Mouse (Mus musculus) heart, postnatal 14 days (tissue): ENCODE results near the gene Zfp276. TPM values are rescaled to one million over a fixed set of nuclear protein-coding genes. Genes with fewer than 3 reads are reported as not detected.

Experiments used
- DNase-seq, 2 experiments: peaks; one replicate each; pipeline ENCODE4 v3.0.0; 2021 to 2022
- intact Hi-C: fragments of 180-260 bp; cut with DNase I; formaldehyde crosslinking; loops from one replicate; pipeline ENCODE4 v1.15.1; 2025
- total RNA-seq, 2 experiments: library from RNA; stranded (reverse); gene quantifications; 2 replicates each; pipeline ENCODE4 v1.2.3; 2021

The Zfp276 gene
- total RNA-seq, 2 experiments from 2014 or later, result 15.7 to 16.6 TPM

DNA sequence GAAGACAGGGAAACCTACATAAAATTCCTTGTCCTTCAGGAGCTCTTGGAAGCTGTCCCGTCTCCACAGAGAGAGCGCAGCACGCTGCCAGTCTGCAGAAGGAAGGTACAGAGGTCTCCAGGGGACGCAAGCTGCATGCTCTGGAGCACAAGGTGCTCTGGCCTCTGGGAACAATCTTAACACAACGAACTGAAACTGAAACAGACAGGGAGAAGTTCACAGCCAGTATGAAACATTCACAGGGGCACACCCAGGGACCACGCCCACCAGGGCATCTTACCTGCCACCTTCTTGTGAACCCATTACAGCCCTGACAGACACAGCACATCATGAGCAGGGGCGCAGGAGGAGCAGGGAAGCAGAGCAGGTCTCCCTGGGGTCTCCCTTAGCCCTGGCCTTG lies 30.0 kb downstream of the Zfp276 start:
- intact Hi-C loops, result no loop called here
- DNase-seq, result no peak

DNA sequence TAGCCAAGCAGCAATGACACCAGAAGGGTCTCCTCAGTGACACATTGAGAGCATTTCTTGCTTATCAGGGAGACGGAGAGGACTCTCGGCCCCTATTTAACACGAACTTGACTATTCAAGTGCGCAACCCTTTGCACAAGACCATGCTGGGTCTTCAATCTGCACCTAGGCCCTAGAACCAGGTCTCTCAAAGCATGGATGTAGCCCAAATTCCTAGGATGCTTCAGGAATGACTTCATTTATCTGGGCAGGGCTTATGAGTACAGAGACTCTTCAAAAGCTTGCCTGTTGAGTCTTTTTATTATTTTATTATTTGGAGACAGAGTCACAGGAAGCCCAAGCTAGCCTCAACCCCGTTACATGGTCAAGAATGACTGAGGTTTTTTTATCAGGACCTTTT lies 30.5 kb downstream of the Zfp276 start:
- no peak for DNase-seq
- intact Hi-C loops, result no loop called here

DNA sequence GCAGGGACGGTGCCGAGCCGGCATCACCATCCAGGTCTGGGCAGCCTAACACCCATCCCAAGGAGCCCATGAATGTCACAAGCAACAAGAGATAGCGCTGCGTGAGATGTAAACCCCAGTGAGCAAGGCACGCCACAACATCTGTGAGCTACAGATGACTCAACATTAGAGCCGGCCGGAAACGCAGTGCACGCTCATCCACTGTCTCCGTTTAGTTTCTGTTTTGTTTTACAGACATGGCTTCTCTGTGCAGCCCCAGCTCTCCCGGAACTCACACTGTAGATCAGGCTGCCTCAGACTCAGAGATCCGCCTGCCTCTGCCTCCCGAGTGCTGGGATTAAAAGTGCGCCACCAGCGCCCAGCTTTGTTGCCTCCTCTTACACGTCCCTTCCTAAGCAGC lies 33.4 kb downstream of the Zfp276 start:
- no peak for DNase-seq
- intact Hi-C loops, result no loop called here

DNA sequence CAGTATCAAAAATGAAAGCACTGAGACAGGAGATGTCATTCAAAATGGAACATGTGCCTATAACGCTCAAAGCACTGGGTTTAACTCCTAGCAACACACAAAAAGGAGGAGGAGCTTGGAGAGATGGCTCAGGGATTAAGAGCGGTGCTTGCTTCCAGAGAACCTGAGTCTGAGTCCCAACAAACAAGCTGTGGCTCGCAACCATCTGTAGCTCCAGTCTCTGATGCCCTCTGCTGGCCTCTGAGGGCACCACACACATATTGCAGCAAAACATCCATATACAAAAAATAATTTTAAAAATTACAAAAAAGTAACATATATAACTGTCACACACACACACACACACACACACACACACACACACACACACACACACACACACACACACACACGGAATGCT lies 36.2 kb downstream of the Zfp276 start:
- peak; percentile 38 to 58 for DNase-seq
- intact Hi-C loops, result no loop called here

DNA sequence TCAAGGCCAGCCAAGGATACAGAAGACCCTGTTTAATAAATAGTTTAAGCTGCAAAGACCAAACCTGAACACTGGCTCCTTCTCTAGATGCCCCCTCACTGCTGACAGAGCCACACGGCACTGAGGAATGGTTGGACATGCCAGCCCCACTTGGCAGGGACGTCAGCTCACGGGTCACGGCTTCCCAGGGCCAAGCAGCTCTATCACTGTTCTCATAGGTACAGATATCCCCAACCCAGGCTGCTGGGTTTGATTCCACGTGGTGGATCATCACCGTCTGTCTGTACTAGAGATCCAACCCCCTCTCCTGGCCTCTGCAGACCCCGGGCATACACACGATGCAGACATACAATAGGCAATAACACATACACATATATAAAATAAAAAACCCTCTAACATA lies 36.7 kb downstream of the Zfp276 start:
- intact Hi-C loops, result no loop called here
- DNase-seq, result peak in 1 of 2 experiments; percentile 16

DNA sequence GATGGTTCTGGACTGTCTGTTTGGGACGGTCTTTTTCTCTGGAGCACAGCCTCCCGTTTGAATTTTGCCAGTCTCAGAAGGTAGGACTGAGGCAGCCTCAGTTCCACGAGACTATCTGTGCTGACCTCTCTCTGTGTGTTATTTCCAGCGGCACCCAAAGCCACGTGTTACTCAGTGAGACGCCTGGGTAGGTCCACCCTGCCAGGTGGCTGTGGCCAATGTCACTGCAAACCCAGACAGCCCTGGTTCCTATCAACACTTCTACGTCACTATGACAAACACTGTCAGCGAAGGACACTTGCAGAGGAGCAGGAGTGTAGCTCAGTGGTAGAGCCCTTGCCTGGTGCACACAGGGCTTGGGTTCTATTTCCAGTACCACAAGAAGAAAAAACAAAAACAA lies 37.7 kb downstream of the Zfp276 start:
- peak; percentile 27 to 44 for DNase-seq
- intact Hi-C loops, result no loop called here

DNA sequence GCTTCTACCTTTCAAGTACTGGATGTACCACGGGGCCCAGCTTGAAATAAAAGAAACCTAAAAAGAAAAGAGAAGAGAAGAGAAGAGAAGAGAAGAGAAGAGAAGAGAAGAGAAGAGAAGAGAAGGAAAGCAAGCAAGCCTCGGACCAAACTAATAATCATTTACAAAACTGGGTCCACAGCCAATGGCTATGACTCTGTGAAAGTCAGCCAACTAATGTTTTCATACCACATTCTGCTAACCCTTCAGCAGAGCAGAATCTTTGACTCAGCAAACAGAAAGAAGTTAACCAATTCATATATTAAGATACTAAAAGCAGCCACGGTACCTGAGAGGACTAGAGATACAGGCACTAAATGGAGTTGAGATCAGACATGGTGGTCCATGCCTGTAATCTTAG lies 38.3 kb downstream of the Zfp276 start:
- no peak for DNase-seq
- intact Hi-C loops, result no loop called here

DNA sequence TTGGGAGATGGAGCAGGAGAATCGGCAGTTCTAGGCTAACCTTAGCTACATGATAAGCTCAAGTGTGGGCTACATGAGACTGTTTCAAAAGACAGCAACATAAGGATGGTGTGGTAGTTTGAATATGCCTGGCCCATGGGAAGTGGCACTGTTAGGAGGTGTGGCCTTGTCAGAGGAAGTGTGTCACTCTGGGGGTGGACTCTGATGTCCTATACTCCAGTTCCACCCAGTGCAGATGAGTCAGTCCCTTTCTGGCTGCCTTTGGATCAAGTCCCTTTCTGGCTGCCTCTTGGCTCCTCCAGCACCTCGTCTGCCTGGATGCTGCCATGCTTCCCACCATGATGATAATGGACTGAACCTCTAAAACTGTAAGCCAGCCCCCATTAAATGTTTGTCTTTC lies 38.8 kb downstream of the Zfp276 start:
- no peak for DNase-seq
- intact Hi-C loops, result no loop called here

DNA sequence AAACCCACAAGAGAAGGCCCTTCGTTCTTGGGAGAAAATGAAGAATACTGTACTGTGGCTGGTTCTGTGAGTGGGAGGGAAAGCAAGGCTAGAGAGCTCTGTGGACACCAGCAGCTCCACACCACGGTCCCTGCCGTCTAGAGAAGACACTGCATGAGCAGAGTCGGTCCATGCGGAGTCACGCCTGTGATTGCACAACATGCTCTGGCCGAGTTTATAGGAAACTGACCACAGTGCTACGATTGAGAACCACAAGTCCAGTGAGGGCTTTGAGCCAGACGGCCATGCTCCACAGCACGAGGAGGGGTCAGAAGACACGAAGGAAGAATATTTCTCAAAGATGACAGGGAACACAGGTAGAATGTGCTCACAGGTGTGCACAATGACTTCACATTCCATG lies 44.3 kb downstream of the Zfp276 start:
- intact Hi-C loops, result no loop called here
- DNase-seq, result no peak

DNA sequence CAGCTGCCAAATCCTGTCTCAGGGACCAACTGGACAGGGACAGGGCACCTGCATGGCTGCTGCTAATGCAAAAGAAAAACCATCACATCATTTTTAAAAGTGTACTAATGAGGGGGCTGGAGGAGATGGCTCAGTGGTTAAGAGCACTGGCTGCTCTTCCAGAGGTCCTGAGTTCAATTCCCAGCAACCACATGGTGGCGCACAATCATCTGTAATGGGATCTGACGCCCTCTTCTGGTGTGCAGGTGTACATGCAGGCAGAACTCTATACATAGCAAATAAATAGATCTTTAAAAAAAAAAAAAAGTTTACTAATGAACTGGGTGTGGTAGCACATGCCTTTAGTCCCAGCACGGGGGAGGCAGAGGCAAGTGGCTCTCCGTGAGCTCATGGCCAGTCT lies 54.7 kb downstream of the Zfp276 start:
- no peak for DNase-seq
- intact Hi-C loops, result no loop called here

DNA sequence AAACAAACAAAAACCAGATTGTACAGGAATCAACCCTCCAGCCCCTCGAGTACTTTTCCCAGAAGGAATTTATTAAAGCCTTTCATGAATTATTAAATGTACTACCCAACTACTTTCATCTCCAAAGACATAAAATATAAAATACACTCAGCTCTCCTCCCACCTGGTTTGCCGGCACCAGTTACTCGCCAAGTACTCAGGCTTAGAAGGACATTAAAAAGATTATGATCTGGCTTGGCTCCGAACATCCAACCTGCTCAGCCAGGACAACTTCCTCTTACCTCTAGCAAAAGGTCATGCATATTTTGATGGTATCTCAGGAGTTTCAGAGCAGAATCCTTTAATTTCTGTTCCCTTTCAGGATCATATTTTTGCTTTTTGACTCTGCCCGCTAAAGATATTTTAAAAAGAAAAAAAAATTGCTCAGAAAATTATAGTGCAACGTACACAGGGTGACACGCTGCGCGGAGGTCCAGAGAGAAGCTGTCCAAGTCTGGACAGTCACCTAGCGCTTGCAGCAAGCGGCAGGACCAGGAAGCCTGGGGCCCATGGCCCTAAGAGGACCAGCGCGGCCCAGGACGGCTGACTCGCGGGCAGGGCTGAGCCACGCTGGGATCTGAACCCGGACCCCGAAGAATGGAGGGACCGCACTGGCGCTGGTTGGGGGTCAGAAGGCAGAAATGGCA lies 63.9 kb downstream of the Zfp276 start:
- intact Hi-C loops, result loop anchor here (2.0 kb wide), 1 partner anchor 43 kb away; no protein-coding TSS in a partner anchor

DNA sequence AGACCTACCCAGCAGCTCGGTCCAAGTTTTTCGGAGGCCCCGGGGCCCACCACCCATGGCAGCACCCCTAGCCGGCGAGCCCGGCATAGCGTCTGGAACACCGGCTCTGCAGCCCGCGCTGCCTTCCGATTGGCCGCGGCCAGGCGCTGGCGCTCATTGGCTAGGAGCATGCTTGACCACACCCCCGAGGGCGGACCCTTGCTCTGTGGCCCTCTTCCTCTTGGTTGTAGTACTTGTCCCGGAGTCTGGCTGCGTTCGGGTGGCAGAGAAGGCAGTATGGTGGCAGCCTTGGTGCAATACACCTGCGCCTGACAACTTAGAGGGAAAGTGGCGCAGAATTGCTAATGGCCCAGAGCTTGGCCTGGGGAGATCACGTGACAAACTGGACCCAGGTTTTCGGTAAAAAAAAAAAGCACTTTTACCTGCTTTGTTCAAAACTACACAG lies 64.5 kb downstream of the Zfp276 start, which contains the start of gene Fanca:
Gene Fanca (minus strand): TSS at position 110 of the 445 bp plus-strand sequence.
- intact Hi-C loops, result loop anchor here (2.0 kb wide), 1 partner anchor 42 kb away; no protein-coding TSS in a partner anchor

More for the DNA sequence above, 63.9 kb downstream of the Zfp276 start:
- DNase-seq, result no peak

More for the DNA sequence above, 64.5 kb downstream of the Zfp276 start, which contains the start of gene Fanca:
- peak; percentile 92 to 93 for DNase-seq

Other genes with a start within 250 kb of the Zfp276 start
- gene Ankrd11, start 211.9 kb upstream of the Zfp276 start, total RNA-seq, result 10 to 100 TPM; 75.3 to 80.8 TPM
- 10 to 100 TPM; 75.5 to 76.9 TPM for gene Spg7, start 191.3 kb upstream of the Zfp276 start, total RNA-seq
- gene Rpl13, start 151.8 kb upstream of the Zfp276 start, total RNA-seq, result 100 to 1,000 TPM; 426 to 446 TPM
- gene Cpne7, start 136.8 kb upstream of the Zfp276 start, total RNA-seq, result under 1 TPM; 0.31 to 0.39 TPM
- 1 to 10 TPM; 1.2 to 2.1 TPM for gene Sult5a1, start 95.9 kb upstream of the Zfp276 start, total RNA-seq
- gene Dpep1, start 68.0 kb upstream of the Zfp276 start, total RNA-seq, result 10 to 100 TPM; 28.6 to 43.2 TPM
- gene Chmp1a, start 41.4 kb upstream of the Zfp276 start, total RNA-seq, result 10 to 100 TPM; 50.1 to 64.3 TPM
- gene Spata33, start 41.4 kb upstream of the Zfp276 start, total RNA-seq, result 10 to 100 TPM; 38.4 to 45.7 TPM
- 10 to 100 TPM; 22.5 to 23.8 TPM for gene Cdk10, start 29.4 kb upstream of the Zfp276 start, total RNA-seq
- gene Spata2l, start 18.0 kb upstream of the Zfp276 start, total RNA-seq, result 1 to 10 TPM; 6.5 to 6.9 TPM
- gene Vps9d1, start 153 bp downstream of the Zfp276 start, total RNA-seq, result 10 to 100 TPM; 23.1 to 29.1 TPM
- 1 to 10 TPM; 2.1 to 5.4 TPM for gene Fanca, start 64.4 kb downstream of the Zfp276 start, total RNA-seq
- gene Spire2, start 78.5 kb downstream of the Zfp276 start, total RNA-seq, result under 1 TPM; 0.24 to 0.32 TPM
- 100 to 1,000 TPM; 136 to 149 TPM for gene Tcf25, start 119.6 kb downstream of the Zfp276 start, total RNA-seq
- not detected for gene Mc1r, start 152.9 kb downstream of the Zfp276 start, total RNA-seq
- under 1 TPM; 0.61 to 0.67 TPM for gene Tubb3, start 157.2 kb downstream of the Zfp276 start, total RNA-seq
- gene Def8, start 169.3 kb downstream of the Zfp276 start, total RNA-seq, result 10 to 100 TPM; 45.8 to 50.8 TPM
- gene Afg3l1, start 223.7 kb downstream of the Zfp276 start, total RNA-seq, result 10 to 100 TPM; 53.8 to 58.4 TPM